Mouse (Mus musculus): ENCODE measurements around the gene Catsperz.

- TF ChIP-seq CTCF (IDR thresholded peaks at IDR 0.05; ENCODE audit: low read depth): no peak
- no peak for TF ChIP-seq EP300 (IDR thresholded peaks at IDR 0.05; ENCODE audit: low read depth)
These were observed 31.3 kb downstream of the Catsperz start for GRCm38 (mm10) chr19:6893731-6894451.
